Mouse (Mus musculus) T-helper 2 cell (primary cell): ENCODE measurements around the gene Tnrc6b.
"Not testable (repeated sequence)": the region's sequence is repeated elsewhere in the genome, so short reads cannot be mapped to it uniquely, and the experiment has no call there.

Experiments used
- in situ Hi-C: fragments of 300-600 bp; cut with MboI, MseI; formaldehyde crosslinking; loops from one replicate; pipeline ENCODE4 v1.15.1; 2025; ENCODE audit warnings: high pct_unique_total_duplicates

Tnrc6b gene

GRCm38 (mm10) chr15:80735708-80736107 lies 24.6 kb downstream of the Tnrc6b start:
- in situ Hi-C loops = not testable (repeated sequence)

DNA sequence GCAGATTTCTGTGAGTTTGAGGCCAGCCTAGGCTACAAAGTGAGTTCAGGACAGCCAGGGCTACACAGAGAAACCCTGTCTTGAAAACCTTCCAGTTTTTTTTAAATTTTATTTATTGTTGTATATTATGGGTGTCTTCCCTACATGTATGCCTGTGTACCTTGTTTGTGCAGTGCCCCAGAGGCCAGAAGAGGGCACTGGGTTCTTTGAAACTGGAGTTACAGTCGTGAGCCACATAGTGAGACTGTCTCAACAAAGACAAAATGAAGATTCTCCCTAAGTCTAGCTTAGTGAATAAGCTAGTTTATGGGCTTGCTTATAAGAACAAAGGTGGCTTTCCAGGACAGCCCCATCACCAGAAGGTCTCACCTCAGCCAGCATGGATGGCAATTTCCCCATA lies 25.4 kb downstream of the Tnrc6b start:
- in situ Hi-C loops = no loop called here

DNA sequence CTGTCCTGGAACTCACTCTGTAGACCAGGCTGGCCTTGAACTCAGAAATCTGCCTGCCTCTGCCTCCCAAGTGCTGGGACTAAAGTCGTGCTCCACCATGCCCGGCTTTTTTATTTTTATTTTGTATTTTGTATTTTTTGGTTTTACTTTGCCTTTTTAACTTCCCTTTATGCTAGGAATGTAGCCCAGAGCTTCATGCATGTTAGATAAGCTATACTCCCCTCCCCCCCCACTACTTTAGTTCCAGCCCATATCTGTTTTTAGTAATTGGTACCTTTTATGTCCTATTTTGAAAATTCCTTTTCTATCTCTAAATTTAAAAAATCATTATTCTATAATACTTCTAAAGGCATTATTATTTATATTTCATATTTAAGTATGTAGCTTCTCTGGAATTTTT lies 27.1 kb downstream of the Tnrc6b start:
- in situ Hi-C loops = no loop called here

DNA sequence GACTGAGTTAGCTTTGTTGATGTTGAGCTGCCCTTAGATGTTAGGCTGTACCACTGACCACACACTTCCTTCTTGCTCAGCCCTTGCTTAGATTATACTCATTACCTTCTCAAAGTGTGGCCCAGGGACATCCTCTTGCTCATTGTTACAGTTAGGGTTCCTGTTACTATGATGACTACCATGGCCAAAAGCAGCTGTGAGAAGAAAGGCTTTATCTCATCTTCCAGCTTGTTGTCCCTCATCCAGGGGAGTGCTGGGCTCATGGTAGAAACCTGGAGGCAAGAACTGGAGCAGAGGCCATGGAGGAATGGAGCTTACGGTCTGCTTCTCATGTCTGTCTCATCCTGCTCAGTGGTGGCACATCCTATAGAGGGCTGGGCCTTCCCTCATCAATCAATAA lies 28.9 kb downstream of the Tnrc6b start:
- in situ Hi-C loops = loop anchor here (5.0 kb wide), 1 partner anchor 42 kb away; no protein-coding TSS in a partner anchor

DNA sequence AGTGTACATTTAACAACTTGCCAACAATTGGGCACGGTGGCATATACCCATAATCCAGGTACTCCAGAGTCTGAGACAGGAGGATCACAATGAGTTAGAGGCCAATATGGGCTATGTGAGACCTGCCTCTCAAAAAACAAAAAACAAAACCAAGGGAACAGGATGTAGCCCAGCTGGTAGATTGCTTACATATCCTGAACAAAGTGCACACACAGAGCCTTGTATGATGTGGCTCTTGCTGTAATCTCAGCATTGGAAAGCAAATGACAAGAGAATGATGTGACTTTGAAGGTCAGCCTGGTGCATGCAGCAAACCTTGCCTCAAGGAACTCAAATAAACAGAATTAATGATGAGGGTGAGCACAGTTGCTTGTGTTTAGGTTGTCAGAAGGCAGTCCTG lies 30.7 kb downstream of the Tnrc6b start:
- in situ Hi-C loops = loop anchor here (5.0 kb wide), 1 partner anchor 40 kb away; no protein-coding TSS in a partner anchor

- in situ Hi-C loops = loop anchor here (5.0 kb wide), 1 partner anchor 39 kb away; no protein-coding TSS in a partner anchor
Measured at GRCm38 (mm10) chr15:80742991-80743474, 31.9 kb downstream of the Tnrc6b start.

GRCm38 (mm10) chr15:80743606-80744005 lies 32.5 kb downstream of the Tnrc6b start:
- in situ Hi-C loops = loop anchor here (5.0 kb wide), 1 partner anchor 39 kb away; no protein-coding TSS in a partner anchor

GRCm38 (mm10) chr15:80744667-80745422 lies 33.7 kb downstream of the Tnrc6b start:
- in situ Hi-C loops = loop anchor here (5.0 kb wide), 1 partner anchor 37 kb away; no protein-coding TSS in a partner anchor

GRCm38 (mm10) chr15:80748979-80749378 lies 37.9 kb downstream of the Tnrc6b start:
- in situ Hi-C loops = no loop called here

- in situ Hi-C loops = no loop called here
Measured at GRCm38 (mm10) chr15:80753351-80753750, 42.2 kb downstream of the Tnrc6b start.

- in situ Hi-C loops = no loop called here
Measured at GRCm38 (mm10) chr15:80754103-80754502, 43.0 kb downstream of the Tnrc6b start.

DNA sequence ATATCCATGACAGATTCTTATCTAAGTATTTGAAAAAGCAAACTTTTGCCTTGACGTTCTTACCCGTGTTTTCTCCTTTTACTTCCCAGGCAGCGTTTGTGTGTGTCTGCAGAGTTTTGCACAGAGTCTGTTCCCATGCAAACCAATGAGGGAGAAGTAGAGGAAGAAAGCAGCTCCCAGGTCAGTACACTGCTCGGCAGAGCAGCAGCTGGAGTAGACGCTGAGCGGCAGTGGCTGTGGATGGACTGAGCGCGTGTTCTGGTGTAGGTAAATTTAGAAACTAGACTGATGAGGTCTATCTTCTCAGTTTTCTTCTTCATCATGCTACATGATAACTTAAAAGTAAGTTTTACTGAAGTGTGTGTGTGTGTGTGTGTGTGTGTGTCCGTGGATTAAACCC lies 48.3 kb downstream of the Tnrc6b start:
- in situ Hi-C loops = no loop called here

DNA sequence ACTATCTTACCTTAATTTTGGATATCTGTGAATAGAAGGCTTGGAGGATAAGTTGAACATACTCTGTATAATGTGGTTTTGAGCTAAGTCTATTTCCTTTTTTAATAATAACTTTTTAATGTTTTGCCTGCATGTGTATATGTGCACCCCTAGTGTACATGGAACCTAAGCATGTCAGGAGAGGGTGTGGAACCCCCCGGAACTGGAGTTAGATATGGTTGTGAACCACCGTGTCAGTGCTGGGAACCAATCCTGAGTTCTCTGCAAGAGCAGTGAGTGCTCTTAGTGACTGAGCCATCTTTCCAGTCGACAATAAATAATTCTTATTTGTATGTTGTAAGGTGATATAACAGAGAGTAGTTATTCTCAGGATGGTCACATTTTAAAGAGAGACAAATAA lies 49.4 kb downstream of the Tnrc6b start:
- in situ Hi-C loops = no loop called here

- in situ Hi-C loops = no loop called here
Measured at GRCm38 (mm10) chr15:80760935-80761334, 49.8 kb downstream of the Tnrc6b start.

DNA sequence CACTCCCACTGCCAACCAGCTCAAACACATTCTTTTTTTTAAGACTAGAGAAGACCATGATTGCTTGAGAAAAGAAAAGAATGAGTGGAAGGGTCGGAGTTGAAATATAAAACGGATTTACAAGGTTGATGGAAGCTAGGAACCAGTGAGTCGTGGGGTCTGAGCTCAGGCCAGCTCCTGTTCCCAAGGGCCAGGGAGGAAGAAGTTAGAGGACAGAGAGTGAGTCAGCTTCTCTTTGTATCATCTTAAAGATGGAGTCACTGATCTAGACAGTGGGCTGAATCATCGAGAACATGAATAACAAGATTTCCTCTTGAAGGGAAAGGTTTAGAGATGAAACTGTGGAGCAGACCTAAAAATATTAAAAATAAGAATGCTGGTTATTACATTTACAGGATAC lies 51.5 kb downstream of the Tnrc6b start:
- in situ Hi-C loops = no loop called here

DNA sequence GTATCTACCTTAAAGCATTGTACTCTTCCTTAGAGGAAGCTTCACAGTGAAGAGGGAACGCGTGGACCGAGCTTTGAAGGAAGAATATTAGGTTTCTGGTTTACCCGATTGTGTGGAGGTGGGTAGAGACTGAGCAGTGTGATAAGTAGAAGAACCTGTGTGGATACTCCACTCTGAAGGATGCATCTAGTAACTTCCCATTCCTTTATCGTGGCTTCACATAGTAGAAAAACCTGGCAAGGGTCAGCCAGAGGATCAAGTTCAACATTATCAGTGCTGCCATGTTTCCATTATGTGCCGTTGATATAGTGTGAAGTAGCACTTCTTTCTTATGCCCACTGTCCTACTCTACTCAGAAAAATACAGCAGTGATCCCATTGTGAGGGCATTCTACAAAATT lies 53.6 kb downstream of the Tnrc6b start:
- in situ Hi-C loops = no loop called here

- in situ Hi-C loops = no loop called here
Measured at GRCm38 (mm10) chr15:80765381-80765780, 54.3 kb downstream of the Tnrc6b start.

DNA sequence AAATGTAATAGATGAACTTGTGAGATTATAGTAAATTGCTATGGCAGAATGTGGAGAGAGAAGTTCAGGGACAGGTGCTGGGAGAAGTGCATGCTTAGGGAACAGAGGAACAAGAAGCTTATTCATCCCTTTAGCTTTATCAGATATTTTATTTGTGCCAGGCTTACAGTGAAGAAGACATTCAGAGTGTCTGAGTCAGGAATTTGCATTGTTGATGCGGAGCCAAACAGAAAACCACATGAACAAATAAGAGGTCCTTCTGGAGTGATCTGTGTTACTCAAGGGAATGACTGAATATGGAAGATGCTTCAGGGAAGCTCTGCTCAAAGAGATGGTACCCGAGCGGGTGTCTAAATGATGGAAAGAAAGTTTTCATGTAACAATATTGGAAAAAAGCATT lies 57.1 kb downstream of the Tnrc6b start:
- in situ Hi-C loops = no loop called here

- in situ Hi-C loops = no loop called here
Measured at GRCm38 (mm10) chr15:80771926-80772441, 60.9 kb downstream of the Tnrc6b start.

DNA sequence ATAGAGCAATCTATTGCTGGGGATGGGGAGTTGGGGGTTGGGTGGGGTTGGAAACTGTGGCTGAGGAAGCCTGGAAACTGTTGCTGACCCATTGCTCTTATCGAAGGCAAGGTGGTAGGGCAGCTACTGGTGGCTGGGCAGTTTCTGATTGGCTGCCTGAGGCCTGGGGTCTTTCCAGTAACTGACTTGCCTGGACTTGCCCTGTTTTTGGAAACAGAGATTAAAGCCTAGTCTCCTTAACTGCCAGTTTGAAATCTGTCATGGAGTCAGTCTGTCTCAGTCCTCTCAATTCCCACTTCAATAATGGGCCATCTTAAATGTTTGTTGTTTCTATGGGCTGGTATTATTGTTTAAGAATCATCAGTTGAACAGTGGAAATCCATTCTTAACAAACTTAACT lies 63.6 kb downstream of the Tnrc6b start:
- in situ Hi-C loops = no loop called here

GRCm38 (mm10) chr15:80779006-80779405 lies 67.9 kb downstream of the Tnrc6b start:
- in situ Hi-C loops = no loop called here

DNA sequence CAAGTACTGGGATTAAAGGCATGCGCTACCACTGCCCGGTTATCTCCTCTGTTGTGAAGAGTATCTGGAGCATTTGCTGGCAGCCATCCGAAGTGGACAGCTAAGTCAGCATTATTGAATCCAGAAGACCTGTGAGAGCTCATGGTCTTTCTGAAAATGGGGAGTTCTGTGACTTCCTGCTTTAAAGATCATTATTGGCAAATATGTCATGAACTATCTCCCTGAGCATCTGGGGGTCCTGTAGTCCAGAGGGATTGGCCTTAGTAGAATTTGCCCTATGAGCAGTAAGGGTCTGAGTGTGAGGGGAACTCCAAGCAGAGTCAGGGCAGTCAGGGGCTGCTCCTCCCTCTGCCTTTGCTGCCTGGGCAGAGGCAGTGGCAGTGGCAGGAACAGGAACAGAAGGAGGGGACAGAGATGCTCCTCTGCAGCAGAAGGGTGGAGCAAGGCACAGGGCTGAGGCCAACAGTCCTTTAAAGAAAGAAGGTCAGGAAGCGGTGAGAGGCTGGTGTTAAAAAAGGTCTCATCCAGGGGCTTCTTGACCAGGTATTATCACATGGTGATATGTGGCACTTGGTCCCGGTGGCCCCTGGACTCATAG lies 69.1 kb downstream of the Tnrc6b start:
- in situ Hi-C loops = loop anchor here (5.0 kb wide), 1 partner anchor 38 kb away; no protein-coding TSS in a partner anchor
